Mouse (Mus musculus) brown adipose tissue, adult 24 weeks (tissue): Measurements from ENCODE around the gene Lrtm1. TPM values are rescaled to one million over a fixed set of nuclear protein-coding genes. Genes with fewer than 3 reads are reported as not detected.

Experiments used
- H3K27ac ChIP-seq: fragments of 200-500 bp; replicated peaks from 2 replicates; pipeline ENCODE4 v1.5.1; 2012; ENCODE audit warnings: low read depth, mild to moderate bottlenecking, low read length
- H3K4me1 ChIP-seq: fragments of 200-500 bp; 2 replicates; pipeline ENCODE4 v1.6.1; 2012; ENCODE audit warnings: low read length, mixed read lengths; ENCODE audit not compliant: control insufficient read depth, insufficient read depth, insufficient read length
- H3K4me3 ChIP-seq: fragments of 200-500 bp; 2 replicates; pipeline ENCODE4 v1.5.1; 2012; ENCODE audit warnings: low read depth, mild to moderate bottlenecking, low read length, moderate library complexity; ENCODE audit not compliant: insufficient read depth
- polyA plus RNA-seq: library from polyadenylated mRNA; stranded (reverse); fragments of >200 nt; gene quantifications from 2 replicates; pipeline ENCODE4 v1.2.4, GENCODE M21; 2012; ENCODE audit not compliant: missing spikeins, insufficient read depth, insufficient read length

Lrtm1 gene
- polyA plus RNA-seq: 3.6 and 5.7 TPM in 2 replicates

DNA sequence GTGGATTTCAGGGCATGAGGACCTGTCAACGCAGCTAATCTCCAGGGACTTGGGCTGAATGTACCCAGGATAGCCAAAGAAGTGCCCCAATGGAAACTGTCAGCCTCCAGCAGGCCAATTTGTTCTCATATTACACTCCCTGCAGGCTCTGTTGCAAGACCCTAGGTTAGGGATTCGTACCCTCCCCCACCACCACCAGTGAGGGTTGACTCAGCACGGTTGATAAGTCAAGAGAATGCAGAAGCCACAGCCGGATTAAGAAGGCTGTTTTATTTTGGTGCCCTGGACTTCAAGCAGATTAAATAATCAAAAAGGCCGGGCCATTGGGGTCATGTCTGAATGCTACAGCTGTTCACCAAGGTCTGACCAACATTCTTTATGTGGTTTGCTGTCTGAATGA lies at the start of gene Lrtm1:
Gene Lrtm1 (plus strand): TSS at position 326 of the 400 bp plus-strand sequence.
- no peak within 1 kb of the TSS for H3K4me3 ChIP-seq
- no peak within 1 kb of the TSS for H3K27ac ChIP-seq
- no peaks in the 10 kb centered on the region for H3K4me1 ChIP-seq

DNA sequence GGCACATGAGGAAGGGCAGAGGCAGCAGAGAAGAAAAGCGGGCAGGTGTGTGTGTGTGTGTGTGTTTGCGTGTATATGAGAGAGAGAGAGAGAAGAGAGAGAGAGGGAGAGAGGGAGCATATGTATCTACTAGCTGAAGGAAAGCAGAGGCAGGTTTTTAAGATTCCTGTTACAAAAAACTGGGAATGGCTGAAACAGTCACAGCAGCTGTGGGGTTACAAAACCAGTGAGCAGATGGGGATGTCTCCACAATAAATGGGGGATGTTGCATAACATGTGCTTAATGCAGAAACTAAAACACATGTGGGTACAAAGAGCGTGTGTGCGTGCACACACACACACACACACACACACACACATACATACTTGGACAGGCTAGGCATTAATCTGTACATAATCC lies 48.8 kb upstream of the Lrtm1 start:
- Histone ChIP-seq H3K27ac (no peak overlapping the region), H3K4me3 (no peak overlapping the region), H3K4me1 (no peaks in the 10 kb centered on the region)

GRCm38 (mm10) chr14:28972620-28973019 lies 45.4 kb upstream of the Lrtm1 start:
- no peak overlapping the region for H3K27ac ChIP-seq
- no peak overlapping the region for H3K4me3 ChIP-seq
- H3K4me1 ChIP-seq: no peaks in the 10 kb centered on the region

DNA sequence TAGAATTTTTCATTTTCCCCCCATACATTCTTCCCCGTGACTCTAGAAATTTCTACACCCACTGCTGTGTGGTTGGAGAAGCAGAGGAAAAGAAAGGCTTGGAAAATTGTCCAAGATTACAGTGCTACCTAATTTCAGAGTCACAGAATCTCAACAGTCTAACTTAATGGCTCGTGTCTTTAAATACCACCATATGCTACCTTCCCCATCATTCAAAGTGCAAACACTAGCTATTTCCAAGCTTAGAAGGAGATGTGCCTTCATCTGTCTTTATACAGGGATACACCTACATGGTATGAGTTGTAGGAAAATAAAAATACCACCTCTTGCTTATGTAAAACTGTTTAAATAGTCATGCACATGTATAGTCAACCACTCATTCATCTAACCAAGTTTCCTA lies 38.8 kb upstream of the Lrtm1 start:
- no peaks in the 10 kb centered on the region for H3K4me1 ChIP-seq
- no peak overlapping the region for H3K4me3 ChIP-seq
- H3K27ac ChIP-seq: no peak overlapping the region

GRCm38 (mm10) chr14:28980482-28980881 lies 37.5 kb upstream of the Lrtm1 start:
- Histone ChIP-seq H3K27ac (no peak overlapping the region), H3K4me3 (no peak overlapping the region), H3K4me1 (no peaks in the 10 kb centered on the region)

DNA sequence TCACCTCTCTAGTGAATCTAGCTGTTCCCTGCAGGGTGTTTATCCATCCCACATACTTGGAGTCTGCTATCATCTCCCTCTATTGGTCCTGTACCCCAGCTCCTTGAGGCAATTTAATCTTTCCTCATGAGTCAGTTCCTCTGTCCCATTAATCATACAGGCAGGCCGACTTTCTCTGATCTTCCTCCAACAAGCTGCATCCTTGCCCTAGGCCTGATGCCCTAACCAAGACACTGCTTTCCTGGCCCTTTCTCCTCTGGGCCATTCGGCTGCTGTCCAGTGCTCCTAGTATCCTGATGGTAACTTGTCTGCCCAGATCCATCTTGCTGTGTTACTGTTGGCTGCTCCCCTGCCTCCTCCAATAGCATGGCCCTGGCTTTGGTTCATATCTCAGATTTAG lies 33.7 kb upstream of the Lrtm1 start:
- no peak overlapping the region for H3K27ac ChIP-seq

DNA sequence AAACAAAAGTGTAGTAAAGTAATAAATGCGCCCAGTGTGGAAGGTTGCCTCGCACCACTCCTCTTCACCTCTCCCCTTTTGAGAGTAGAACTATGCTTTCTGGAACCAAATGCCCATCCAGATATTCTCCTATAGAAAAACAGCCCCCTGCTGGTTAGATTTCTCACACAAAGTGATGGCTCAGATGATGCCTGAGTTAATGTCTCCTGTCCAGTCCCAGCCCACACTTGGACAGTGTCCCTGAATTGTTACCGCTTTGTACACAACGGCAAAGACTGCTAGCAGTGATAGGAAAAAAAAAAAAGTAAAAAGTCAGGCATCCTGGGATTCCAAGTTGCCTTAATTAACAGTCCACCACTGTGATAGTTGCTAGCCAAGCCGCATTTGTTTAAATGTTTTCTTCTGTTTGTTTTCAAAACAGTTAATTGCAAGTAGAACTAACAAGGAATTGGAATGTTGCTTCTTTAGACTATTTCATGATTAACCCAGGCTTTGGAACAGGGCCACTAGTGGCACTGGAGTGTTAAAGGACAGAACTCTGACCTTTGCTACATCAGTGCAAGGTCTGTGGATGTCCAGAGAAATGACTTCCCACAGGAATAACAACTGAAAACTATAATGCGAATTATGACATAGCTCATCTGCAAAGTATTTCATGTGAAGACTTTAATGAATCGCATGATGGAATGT lies 29.7 kb upstream of the Lrtm1 start:
- no peaks in the 10 kb centered on the region for H3K4me1 ChIP-seq
- H3K27ac ChIP-seq: no peak overlapping the region
- H3K4me3 ChIP-seq: no peak overlapping the region

More for the DNA sequence above, 33.7 kb upstream of the Lrtm1 start:
- Histone ChIP-seq H3K4me3 (no peak overlapping the region), H3K4me1 (no peaks in the 10 kb centered on the region)

DNA sequence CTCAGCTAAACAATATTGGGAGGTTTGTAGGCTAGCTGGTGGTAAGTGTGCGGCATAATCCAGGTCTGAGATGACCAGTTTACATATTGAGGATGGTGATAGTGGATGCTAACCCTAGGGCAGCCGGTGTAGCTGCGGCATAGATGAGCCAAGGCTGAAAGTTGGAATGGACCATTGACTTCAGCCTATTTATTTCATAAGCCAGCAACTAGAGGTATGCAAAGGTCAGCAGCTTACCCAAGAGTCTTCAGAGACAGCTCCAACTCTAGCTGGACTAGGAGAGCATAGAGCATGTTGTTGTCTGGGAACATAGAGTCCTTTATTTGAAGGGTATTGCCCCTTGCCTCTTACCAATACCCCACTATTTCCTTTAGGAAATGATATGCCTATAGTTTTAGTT lies 21.4 kb upstream of the Lrtm1 start:
- Histone ChIP-seq H3K27ac (no peak overlapping the region), H3K4me1 (peaks cover 2% of the 10 kb centered on the region; the same call in 1 of the 2 replicates), H3K4me3 (no peak overlapping the region)

DNA sequence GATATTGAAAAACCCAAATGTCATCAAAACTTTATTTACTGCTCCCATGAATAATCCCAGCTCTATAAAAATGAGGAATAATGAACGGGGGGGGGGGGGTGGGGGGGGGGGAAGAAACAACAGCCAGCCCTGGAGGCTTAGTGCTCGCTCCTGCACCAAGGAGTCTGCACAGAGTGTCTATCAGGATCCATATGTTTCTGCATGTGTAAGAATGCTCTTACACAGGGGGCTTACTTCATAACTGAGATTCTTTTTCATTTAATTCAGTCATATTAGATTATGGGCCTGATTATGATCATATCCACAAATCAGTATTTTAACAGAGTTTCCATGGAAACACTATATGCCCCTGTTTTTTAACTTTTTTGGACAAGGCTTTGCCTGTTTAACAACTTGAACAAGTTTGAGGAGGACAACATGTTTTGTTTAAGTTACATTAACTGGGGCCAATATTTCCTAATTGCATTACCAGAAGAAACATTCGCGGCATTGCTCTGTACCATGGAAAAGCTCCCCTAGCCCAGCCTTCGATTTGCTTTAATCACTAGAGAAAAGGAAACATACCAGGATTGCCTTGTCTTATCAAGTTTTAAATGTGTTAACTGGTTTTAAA lies 12.7 kb upstream of the Lrtm1 start:
- H3K4me1 ChIP-seq: no peaks in the 10 kb centered on the region
- no peak overlapping the region for H3K27ac ChIP-seq
- no peak overlapping the region for H3K4me3 ChIP-seq

DNA sequence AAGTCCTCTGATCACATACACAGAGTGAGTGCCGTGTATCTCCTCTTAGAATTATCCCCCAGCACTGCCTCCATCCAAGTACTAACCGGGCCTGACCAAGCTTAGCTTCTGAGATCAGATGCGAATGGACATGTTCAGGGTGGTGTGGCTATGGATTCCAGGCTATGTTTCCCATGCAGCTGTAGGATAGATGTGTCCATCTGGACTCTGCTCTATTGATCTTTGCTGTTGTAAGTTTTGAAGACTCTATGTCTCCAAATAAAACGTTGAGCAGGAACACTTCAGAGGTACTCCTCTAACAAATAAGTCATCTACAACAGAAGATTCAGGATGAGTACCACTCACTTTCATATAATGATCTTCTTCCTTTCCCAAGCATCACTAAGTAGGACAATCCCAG lies 8.4 kb upstream of the Lrtm1 start:
- Histone ChIP-seq H3K4me1 (no peaks in the 10 kb centered on the region), H3K4me3 (no peak overlapping the region)

DNA sequence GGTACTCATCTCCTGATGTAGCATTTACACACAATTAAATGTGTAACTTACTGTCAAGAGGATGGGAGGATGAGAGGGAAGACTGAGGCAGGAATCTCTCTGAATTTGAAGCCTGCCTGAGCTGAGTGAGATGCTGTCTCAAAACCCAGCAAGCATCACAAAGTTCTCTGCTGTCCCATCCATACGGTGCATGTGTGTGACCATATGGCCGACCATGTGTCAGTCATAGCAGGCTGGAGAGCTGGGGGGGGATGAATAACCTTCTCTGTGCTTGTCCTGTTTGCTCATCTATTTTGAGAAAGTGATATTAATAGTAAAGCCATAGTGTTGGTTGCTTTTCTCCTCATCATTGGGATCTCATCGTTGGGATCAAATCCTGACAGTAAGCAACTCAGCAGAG lies 4.8 kb upstream of the Lrtm1 start:
- Histone ChIP-seq H3K4me1 (no peaks in the 10 kb centered on the region), H3K4me3 (no peak overlapping the region), H3K27ac (no peak overlapping the region)

More for the DNA sequence above, 8.4 kb upstream of the Lrtm1 start:
- H3K27ac ChIP-seq: no peak overlapping the region

DNA sequence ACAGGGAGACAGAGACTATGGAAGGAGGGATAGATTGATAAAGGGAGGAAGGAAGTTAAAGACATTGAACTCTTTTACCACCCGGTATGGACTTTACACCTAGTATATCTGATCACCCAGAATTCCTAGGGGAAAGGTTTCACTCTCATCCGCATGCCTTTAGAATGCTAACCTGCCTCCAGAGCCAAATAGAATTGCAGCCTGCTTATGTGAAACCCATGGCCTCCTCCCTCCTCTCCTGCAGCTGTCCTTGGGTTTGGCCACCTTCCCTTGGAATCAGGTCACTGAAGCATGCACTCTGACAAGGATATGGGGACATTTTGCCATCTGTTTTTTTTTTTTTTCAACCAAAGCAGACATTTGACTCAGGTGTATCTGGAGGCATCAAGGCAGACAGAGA lies 3.3 kb upstream of the Lrtm1 start:
- no peak overlapping the region for H3K27ac ChIP-seq

GRCm38 (mm10) chr14:29015896-29016295 lies 2.1 kb upstream of the Lrtm1 start:
- no peaks in the 10 kb centered on the region for H3K4me1 ChIP-seq

More for the DNA sequence above, 3.3 kb upstream of the Lrtm1 start:
- no peaks in the 10 kb centered on the region for H3K4me1 ChIP-seq
- no peak overlapping the region for H3K4me3 ChIP-seq

DNA sequence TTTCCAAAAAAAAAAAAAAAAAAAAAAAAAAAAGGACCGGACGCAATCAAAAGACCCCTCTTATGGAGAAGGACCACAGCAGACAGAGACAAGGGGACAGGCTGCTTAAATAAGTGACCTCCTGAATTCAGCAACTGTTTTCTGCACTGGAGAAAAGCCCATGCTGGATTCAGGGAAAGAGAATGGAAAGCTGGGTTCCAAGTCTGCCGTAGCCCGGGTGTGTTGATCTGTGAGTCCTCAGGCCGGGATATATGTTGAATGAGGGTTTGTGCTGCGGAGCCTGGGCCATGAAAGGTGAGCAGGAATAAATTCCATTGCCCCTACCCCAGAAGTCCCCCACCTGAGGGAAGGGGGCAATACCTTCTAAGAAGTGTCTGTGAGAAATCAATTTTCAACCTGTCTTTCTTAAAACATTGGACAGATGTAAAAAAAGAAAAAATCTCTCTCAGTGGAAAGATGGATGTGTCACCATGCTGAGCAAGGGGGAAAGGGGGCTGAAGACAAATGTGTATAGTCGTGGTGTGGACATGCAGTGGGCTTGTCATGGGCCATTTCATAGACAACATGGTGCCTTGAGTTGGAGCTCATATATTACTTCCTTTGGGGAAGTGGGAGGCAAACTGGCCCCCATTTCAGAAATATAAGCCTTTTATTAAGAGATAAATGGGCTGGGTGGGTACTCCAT lies 450 bp downstream of the Lrtm1 start:
- Histone ChIP-seq H3K4me3 (no peak overlapping the region), H3K27ac (no peak overlapping the region), H3K4me1 (no peaks in the 10 kb centered on the region)

More at GRCm38 (mm10) chr14:29015896-29016295, 2.1 kb upstream of the Lrtm1 start:
- Histone ChIP-seq H3K27ac (no peak overlapping the region), H3K4me3 (no peak overlapping the region)

- H3K27ac ChIP-seq: no peak overlapping the region
- no peak overlapping the region for H3K4me3 ChIP-seq
- no peaks in the 10 kb centered on the region for H3K4me1 ChIP-seq
Observed at GRCm38 (mm10) chr14:29021295-29021694, 3.3 kb downstream of the Lrtm1 start.
